Mouse (Mus musculus) CH12.LX (cell line): ENCODE results near the gene Pate2. TPM values are rescaled to one million over a fixed set of nuclear protein-coding genes. Genes with fewer than 3 reads are reported as not detected.

Experiments used
- DNase-seq: peaks from one replicate; pipeline ENCODE4 v3.0.0-alpha.2; 2013; ENCODE audit errors: extremely low read depth
- H3K27ac ChIP-seq: 2 replicates; pipeline ENCODE4 v1.5.1; 2012; ENCODE audit warnings: low read depth, mild to moderate bottlenecking, control low read depth, moderate library complexity; ENCODE audit not compliant: insufficient read depth
- H3K27me3 ChIP-seq: replicated peaks from 2 replicates; pipeline ENCODE3; 2012; ENCODE audit warnings: inconsistent platforms
- H3K36me3 ChIP-seq, 2 experiments: replicated peaks in 1 of 2; 2 replicates each; pipeline versions ENCODE3 to v1.6.1; 2012; ENCODE audit warnings: inconsistent platforms in 1 of 2, low read length in 1 of 2, mild to moderate bottlenecking in 1 of 2, mixed read lengths in 1 of 2, moderate library complexity in 1 of 2; ENCODE audit not compliant: control insufficient read depth in 1 of 2, insufficient read depth in 1 of 2
- H3K4me1 ChIP-seq, 2 experiments: 2 replicates each; pipeline ENCODE4 v1.6.1; 2012; ENCODE audit warnings: inconsistent platforms in 1 of 2, moderate library complexity in 1 of 2; ENCODE audit not compliant: insufficient read depth in 2 of 2, control insufficient read depth in 1 of 2
- H3K4me2 ChIP-seq: 2 replicates; pipeline ENCODE4 v1.6.1; 2012; ENCODE audit warnings: low read depth, mild to moderate bottlenecking, control low read depth; ENCODE audit not compliant: poor library complexity, insufficient read depth, severe bottlenecking
- H3K4me3 ChIP-seq, 3 experiments: fragments of 150-350 bp in 1 of 3; sonication (generic) in 1 of 3; replicated peaks in 1 of 3; 2 replicates each; pipeline versions ENCODE3 to v1.5.1; 2011 to 2012; ENCODE audit warnings: low read depth in 2 of 3, low read length in 2 of 3, mild to moderate bottlenecking in 2 of 3, moderate library complexity in 2 of 3, control low read depth in 1 of 3, improper control_type of control experiment in 1 of 3, inconsistent platforms in 1 of 3, mixed read lengths in 1 of 3; ENCODE audit not compliant: poor library complexity in 1 of 3
- H3K79me2 ChIP-seq: replicated peaks from 2 replicates; pipeline ENCODE4 v1.6.1; 2012; ENCODE audit warnings: mild to moderate bottlenecking, moderate library complexity; ENCODE audit not compliant: control insufficient read depth, poor library complexity, insufficient read depth, severe bottlenecking; ENCODE audit errors: extremely low read depth
- H3K9ac ChIP-seq: 2 replicates; pipeline ENCODE4 v1.6.1; 2012; ENCODE audit warnings: low read depth, mild to moderate bottlenecking, control low read depth, moderate library complexity; ENCODE audit not compliant: insufficient read depth
- H3K9me3 ChIP-seq: replicated peaks from 2 replicates; pipeline ENCODE3; 2012; ENCODE audit warnings: low read length, inconsistent platforms, mixed read lengths
- BHLHE40 ChIP-seq: IDR thresholded peaks from 2 replicates; pipeline ENCODE4 v1.6.1; 2011; ENCODE audit warnings: mild to moderate bottlenecking, low read depth, low read length, improper control_type of control experiment
- E2F4 ChIP-seq: IDR thresholded peaks from 2 replicates; pipeline ENCODE4 v1.6.1; 2011; ENCODE audit warnings: low read depth, low read length, improper control_type of control experiment; ENCODE audit not compliant: insufficient replicate concordance
- ELF1 ChIP-seq: IDR thresholded peaks from 2 replicates; pipeline ENCODE4 v1.6.1; 2014; ENCODE audit warnings: low read depth, mild to moderate bottlenecking, inconsistent platforms, low read length, improper control_type of control experiment
- ETS1 ChIP-seq: conservative IDR thresholded peaks from 2 replicates; pipeline ENCODE4 v1.6.1; 2012; ENCODE audit warnings: low read depth, mild to moderate bottlenecking, inconsistent platforms, low read length, improper control_type of control experiment, moderate library complexity
- GABPA ChIP-seq: IDR thresholded peaks from 2 replicates; pipeline ENCODE4 v1.6.1; 2012; ENCODE audit warnings: low read depth, low read length, improper control_type of control experiment, inconsistent platforms; ENCODE audit not compliant: insufficient replicate concordance
- IRF4 ChIP-seq: IDR thresholded peaks from 2 replicates; pipeline ENCODE4 v1.6.1; 2014; ENCODE audit warnings: low read depth, mild to moderate bottlenecking, inconsistent platforms, low read length, improper control_type of control experiment
- MAFK ChIP-seq: IDR thresholded peaks from 2 replicates; pipeline ENCODE4 v1.6.1; 2011; ENCODE audit warnings: low read length, improper control_type of control experiment; ENCODE audit not compliant: insufficient replicate concordance
- MEF2A ChIP-seq: IDR thresholded peaks from 2 replicates; pipeline ENCODE4 v1.6.1; 2014; ENCODE audit warnings: low read depth, mild to moderate bottlenecking, inconsistent platforms, low read length, improper control_type of control experiment, borderline replicate concordance
- MYC ChIP-seq: IDR thresholded peaks from 2 replicates; pipeline ENCODE4 v1.6.1; 2011; ENCODE audit warnings: low read depth, mild to moderate bottlenecking, improper control_type of control experiment, low read length
- POLR2A ChIP-seq: IDR thresholded peaks from 2 replicates; pipeline ENCODE4 v1.6.1; 2011; ENCODE audit warnings: low read depth, mild to moderate bottlenecking, improper control_type of control experiment, low read length
- RCOR1 ChIP-seq: conservative IDR thresholded peaks from 2 replicates; pipeline ENCODE4 v1.6.1; 2012; ENCODE audit warnings: low read depth, mild to moderate bottlenecking, inconsistent platforms, low read length, improper control_type of control experiment
- SIN3A ChIP-seq: IDR thresholded peaks from 2 replicates; pipeline ENCODE4 v1.6.1; 2012; ENCODE audit warnings: low read length, improper control_type of control experiment, inconsistent platforms
- UBTF ChIP-seq: IDR thresholded peaks from 2 replicates; pipeline ENCODE4 v1.6.1; 2012; ENCODE audit warnings: low read depth, mild to moderate bottlenecking, inconsistent platforms, low read length, improper control_type of control experiment, moderate library complexity
- ZMIZ1 ChIP-seq: IDR thresholded peaks from 2 replicates; pipeline ENCODE4 v1.6.1; 2012; ENCODE audit warnings: low read depth, mild to moderate bottlenecking, inconsistent platforms, low read length, improper control_type of control experiment
- dilution Hi-C: fragments of 300-500 bp; cut with MboI; formaldehyde crosslinking; loops from 2 replicates; pipeline ENCODE4 v1.14.3; 2020; ENCODE audit warnings: low sequenced_read_pairs; ENCODE audit not compliant: extremely low pct_unique_long_range_greater_than_20kb, extremely low pct_ligation_motif_present
- in situ Hi-C: fragments of 300-500 bp; cut with MboI; formaldehyde crosslinking; loops from 3 replicates; pipeline ENCODE4 v1.14.3; 2019; ENCODE audit warnings: low sequenced_read_pairs, low pct_ligation_motif_present, low pct_unique_long_range_greater_than_20kb, mixed read lengths
- polyA plus RNA-seq: library from polyadenylated mRNA; unstranded; fragments of >175 nt; gene quantifications from 2 replicates; pipeline ENCODE4 v1.2.1, GENCODE M21; 2012; ENCODE audit warnings: low read depth; ENCODE audit not compliant: insufficient read length
- total RNA-seq, 2 experiments: library from RNA; depleted of rRNA; stranded (reverse); fragments of 300-350 nt in 1 of 2; fragments of >200 nt in 1 of 2; gene quantifications; 2 replicates each; pipeline ENCODE4 v1.2.3; 2012 to 2014

Gene Pate2
- total and polyA plus RNA-seq, 3 experiments = 0.24 to 1.0 (median 0.41) TPM

- H3K4me1 ChIP-seq = no peaks in the 10 kb centered on the region
- no peak overlapping the region for H3K4me3 ChIP-seq
- no peak overlapping the region for H3K27ac ChIP-seq
- H3K36me3 ChIP-seq = no peaks in the 10 kb centered on the region
- no peaks in the 10 kb centered on the region for H3K79me2 ChIP-seq
- DNase-seq = no peak
- no peak for TF ChIP-seq ZMIZ1
- no peak for TF ChIP-seq MAFK
- TF ChIP-seq MYC = no peak
- no peak for TF ChIP-seq GABPA
- TF ChIP-seq ETS1 = no peak
- no peak for TF ChIP-seq RCOR1
- H3K9me3 ChIP-seq = no peaks in the 10 kb centered on the region
- H3K4me2 ChIP-seq = no peak overlapping the region
- dilution Hi-C loops (loop anchor here (25.0 kb wide), 1 partner anchor 242 kb away; no protein-coding TSS in a partner anchor), in situ Hi-C loops (loop anchor here (25.0 kb wide), 1 partner anchor 492 kb away; no protein-coding TSS in a partner anchor)
- no peak overlapping the region for H3K9ac ChIP-seq
- no peaks in the 10 kb centered on the region for H3K27me3 ChIP-seq
Observed at GRCm38 (mm10) chr9:35529141-35529540, 40.9 kb upstream of the Pate2 start.

GRCm38 (mm10) chr9:35529796-35530195 is 40.3 kb upstream of the Pate2 start:
- dilution Hi-C loops = loop anchor here (25.0 kb wide), 1 partner anchor 242 kb away; no protein-coding TSS in a partner anchor
- TF ChIP-seq UBTF (no peak), MYC (no peak), POLR2A (no peak), ELF1 (no peak), BHLHE40 (no peak), MEF2A (no peak), SIN3A (no peak), IRF4 (no peak), E2F4 (no peak), RCOR1 (no peak)
- TF ChIP-seq, all 38 proteins: peak for 0
- in situ Hi-C loops = loop anchor here (5.0 to 25.0 kb wide), 2 partner anchors 247 to 492 kb away; no protein-coding TSS in a partner anchor

More at GRCm38 (mm10) chr9:35529796-35530195, 40.3 kb upstream of the Pate2 start:
- no peaks in the 10 kb centered on the region for H3K79me2 ChIP-seq
- no peak overlapping the region for H3K27ac ChIP-seq
- H3K4me1 ChIP-seq = peaks cover 0 to 1% of the 10 kb centered on the region in 2 experiments; a peak in 2 of 4 replicates
- no peaks in the 10 kb centered on the region for H3K9me3 ChIP-seq
- H3K4me2 ChIP-seq = no peak overlapping the region
- no peak for DNase-seq
- H3K4me3 ChIP-seq = no peak overlapping the region
- H3K9ac ChIP-seq = no peak overlapping the region
- no peaks in the 10 kb centered on the region for H3K27me3 ChIP-seq
- H3K36me3 ChIP-seq = no peaks in the 10 kb centered on the region
